Mouse (Mus musculus): Measurements from ENCODE around the gene Itsn1. TPM values are rescaled to one million over a fixed set of nuclear protein-coding genes. Genes with fewer than 3 reads are reported as not detected.

Itsn1 gene
- polyA plus RNA-seq, 1 experiment: 30.5 TPM

- no peak overlapping the region for H3K4me3 ChIP-seq (ENCODE audit: control insufficient read depth, low read depth, low read length)
- no peaks in the 10 kb centered on the region for H3K36me3 ChIP-seq (ENCODE audit: control insufficient read depth, insufficient read depth, low read length)
- no peaks in the 10 kb centered on the region for H3K27me3 ChIP-seq (ENCODE audit: control insufficient read depth, insufficient read depth, low read length)
- TF ChIP-seq CTCF (IDR thresholded peaks at IDR 0.05; ENCODE audit: control insufficient read depth, insufficient read depth, insufficient replicate concordance, low read depth, low read length) (no peak), POLR2A (IDR thresholded peaks at IDR 0.05; ENCODE audit: control insufficient read depth, low read depth, low read length) (no peak)
- H3K27ac ChIP-seq (ENCODE audit: control insufficient read depth, insufficient read depth, low read depth, low read length): no peak overlapping the region; the same call in 1 of the 2 replicates
- H3K4me1 ChIP-seq (ENCODE audit: control insufficient read depth, insufficient read depth, low read length): no peaks in the 10 kb centered on the region
These were observed 17.2 kb downstream of the Itsn1 start for GRCm38 (mm10) chr16:91746101-91746950.

GRCm38 (mm10) chr16:91747567-91747966 is 18.5 kb downstream of the Itsn1 start:
- H3K4me1 ChIP-seq (ENCODE audit: control insufficient read depth, insufficient read depth, low read length): no peaks in the 10 kb centered on the region
- H3K4me3 ChIP-seq (ENCODE audit: control insufficient read depth, low read depth, low read length): no peak overlapping the region
- TF ChIP-seq CTCF (IDR thresholded peaks at IDR 0.05; ENCODE audit: control insufficient read depth, insufficient read depth, insufficient replicate concordance, low read depth, low read length) (no peak), POLR2A (IDR thresholded peaks at IDR 0.05; ENCODE audit: control insufficient read depth, low read depth, low read length) (no peak)
- no peak overlapping the region for H3K27ac ChIP-seq (ENCODE audit: control insufficient read depth, insufficient read depth, low read depth, low read length)
- H3K36me3 ChIP-seq (ENCODE audit: control insufficient read depth, insufficient read depth, low read length): no peaks in the 10 kb centered on the region
- H3K27me3 ChIP-seq (ENCODE audit: control insufficient read depth, insufficient read depth, low read length): no peaks in the 10 kb centered on the region

- H3K4me3 ChIP-seq (ENCODE audit: control insufficient read depth, low read depth, low read length): no peak overlapping the region
- no peaks in the 10 kb centered on the region for H3K36me3 ChIP-seq (ENCODE audit: control insufficient read depth, insufficient read depth, low read length)
- H3K27me3 ChIP-seq (ENCODE audit: control insufficient read depth, insufficient read depth, low read length): no peaks in the 10 kb centered on the region
- H3K27ac ChIP-seq (ENCODE audit: control insufficient read depth, insufficient read depth, low read depth, low read length): no peak overlapping the region
- no peak for TF ChIP-seq POLR2A (IDR thresholded peaks at IDR 0.05; ENCODE audit: control insufficient read depth, low read depth, low read length)
- no peak for TF ChIP-seq CTCF (IDR thresholded peaks at IDR 0.05; ENCODE audit: control insufficient read depth, insufficient read depth, insufficient replicate concordance, low read depth, low read length)
- no peaks in the 10 kb centered on the region for H3K4me1 ChIP-seq (ENCODE audit: control insufficient read depth, insufficient read depth, low read length)
These were observed 22.7 kb downstream of the Itsn1 start for GRCm38 (mm10) chr16:91751644-91752385.

GRCm38 (mm10) chr16:91753611-91754010 is 24.5 kb downstream of the Itsn1 start:
- Histone ChIP-seq H3K36me3 (ENCODE audit: control insufficient read depth, insufficient read depth, low read length) (no peaks in the 10 kb centered on the region), H3K27me3 (ENCODE audit: control insufficient read depth, insufficient read depth, low read length) (no peaks in the 10 kb centered on the region), H3K4me3 (ENCODE audit: control insufficient read depth, low read depth, low read length) (no peak overlapping the region), H3K4me1 (ENCODE audit: control insufficient read depth, insufficient read depth, low read length) (no peaks in the 10 kb centered on the region), H3K27ac (ENCODE audit: control insufficient read depth, insufficient read depth, low read depth, low read length) (no peak overlapping the region)
- TF ChIP-seq CTCF (IDR thresholded peaks at IDR 0.05; ENCODE audit: control insufficient read depth, insufficient read depth, insufficient replicate concordance, low read depth, low read length) (no peak), POLR2A (IDR thresholded peaks at IDR 0.05; ENCODE audit: control insufficient read depth, low read depth, low read length) (no peak)

- H3K36me3 ChIP-seq (ENCODE audit: control insufficient read depth, insufficient read depth, low read length): no peaks in the 10 kb centered on the region; the same call in 1 of the 2 replicates
- H3K4me1 ChIP-seq (ENCODE audit: control insufficient read depth, insufficient read depth, low read length): no peaks in the 10 kb centered on the region
- no peaks in the 10 kb centered on the region for H3K27me3 ChIP-seq (ENCODE audit: control insufficient read depth, insufficient read depth, low read length)
- H3K4me3 ChIP-seq (ENCODE audit: control insufficient read depth, low read depth, low read length): no peak overlapping the region
- no peak overlapping the region for H3K27ac ChIP-seq (ENCODE audit: control insufficient read depth, insufficient read depth, low read depth, low read length)
- TF ChIP-seq POLR2A (IDR thresholded peaks at IDR 0.05; ENCODE audit: control insufficient read depth, low read depth, low read length) (no peak), CTCF (IDR thresholded peaks at IDR 0.05; ENCODE audit: control insufficient read depth, insufficient read depth, insufficient replicate concordance, low read depth, low read length) (no peak)
These were observed 25.9 kb downstream of the Itsn1 start for GRCm38 (mm10) chr16:91754957-91755356.

GRCm38 (mm10) chr16:91761202-91761601 is 32.1 kb downstream of the Itsn1 start:
- H3K27me3 ChIP-seq (ENCODE audit: control insufficient read depth, insufficient read depth, low read length): no peaks in the 10 kb centered on the region
- H3K4me3 ChIP-seq (ENCODE audit: control insufficient read depth, low read depth, low read length): no peak overlapping the region
- H3K4me1 ChIP-seq (ENCODE audit: control insufficient read depth, insufficient read depth, low read length): no peaks in the 10 kb centered on the region; the same call in 1 of the 2 replicates
- no peak for TF ChIP-seq CTCF (IDR thresholded peaks at IDR 0.05; ENCODE audit: control insufficient read depth, insufficient read depth, insufficient replicate concordance, low read depth, low read length)
- TF ChIP-seq POLR2A (IDR thresholded peaks at IDR 0.05; ENCODE audit: control insufficient read depth, low read depth, low read length): no peak
- H3K36me3 ChIP-seq (ENCODE audit: control insufficient read depth, insufficient read depth, low read length): no peaks in the 10 kb centered on the region; the same call in 1 of the 2 replicates
- H3K27ac ChIP-seq (ENCODE audit: control insufficient read depth, insufficient read depth, low read depth, low read length): no peak overlapping the region

- no peak overlapping the region for H3K4me3 ChIP-seq (ENCODE audit: control insufficient read depth, low read depth, low read length)
- no peak overlapping the region for H3K27ac ChIP-seq (ENCODE audit: control insufficient read depth, insufficient read depth, low read depth, low read length)
- H3K4me1 ChIP-seq (ENCODE audit: control insufficient read depth, insufficient read depth, low read length): no peaks in the 10 kb centered on the region; the same call in 1 of the 2 replicates
- no peaks in the 10 kb centered on the region for H3K27me3 ChIP-seq (ENCODE audit: control insufficient read depth, insufficient read depth, low read length)
- H3K36me3 ChIP-seq (ENCODE audit: control insufficient read depth, insufficient read depth, low read length): no peaks in the 10 kb centered on the region; the same call in 1 of the 2 replicates
- no peak for TF ChIP-seq CTCF (IDR thresholded peaks at IDR 0.05; ENCODE audit: control insufficient read depth, insufficient read depth, insufficient replicate concordance, low read depth, low read length)
- no peak for TF ChIP-seq POLR2A (IDR thresholded peaks at IDR 0.05; ENCODE audit: control insufficient read depth, low read depth, low read length)
These were observed 32.7 kb downstream of the Itsn1 start for GRCm38 (mm10) chr16:91761761-91762160.
